ENCODE assay signal across 12 mouse cellular contexts in the genomic region with DNA sequence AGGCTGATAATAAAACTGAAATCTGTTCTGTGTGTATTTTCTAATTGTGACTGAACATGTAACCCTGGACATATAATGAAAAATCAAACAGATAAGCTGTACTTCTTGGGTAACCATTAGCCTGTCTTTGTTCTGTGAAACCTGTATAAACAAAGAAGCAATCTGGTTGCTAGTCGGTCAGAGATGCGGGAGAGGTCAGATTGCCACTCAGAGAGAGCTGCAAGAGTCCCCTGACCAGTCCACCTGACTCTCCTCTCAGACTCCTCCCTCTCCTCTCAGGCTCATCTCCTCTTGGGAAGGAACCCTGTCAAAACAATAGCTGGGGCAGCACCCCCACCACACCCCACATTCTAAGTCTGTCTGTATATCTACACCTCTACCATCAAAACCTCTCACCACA. TPM values are rescaled to one million over a fixed set of nuclear protein-coding genes. Genes with fewer than 3 reads are reported as not detected.
"Had no signal": no experiment of that assay in that cellular context is flagged by ENCODE, and none has a peak within 500 bp of the region (broad histone marks: within the 10 kb centered on the region; RNA-seq: fewer than 3 reads in every experiment).

No protein-coding gene starts in this region.

- H3K4me2 ChIP-seq: kidney, embryonic 15.5 days; limb, embryonic 15.5 days; lung, embryonic 15.5 days; midbrain, embryonic 12.5 days; neural tube, embryonic 13.5 days had no signal

- H3K36me3 ChIP-seq: kidney, embryonic 15.5 days; limb, embryonic 15.5 days; lung, embryonic 15.5 days; midbrain, embryonic 12.5 days; neural tube, embryonic 13.5 days had no signal

- H3K9ac ChIP-seq: kidney, embryonic 15.5 days; limb, embryonic 15.5 days; lung, embryonic 15.5 days; midbrain, embryonic 12.5 days; neural tube, embryonic 13.5 days had no signal

- ATAC-seq: midbrain, embryonic 16.5 days had no signal

- DNase-seq: kidney, adult 2 months; kidney, postnatal 14 days; retina, postnatal 1 day; right cerebral cortex, postnatal 14 days; thymus, postnatal 36 days had no signal

- H3K9me3 ChIP-seq: kidney, embryonic 15.5 days; limb, embryonic 15.5 days; lung, embryonic 15.5 days; midbrain, embryonic 12.5 days; neural tube, embryonic 13.5 days had no signal

- H3K27ac ChIP-seq: kidney, embryonic 15.5 days; limb, embryonic 15.5 days; lung, embryonic 15.5 days; midbrain, embryonic 12.5 days; neural tube, embryonic 13.5 days had no signal

- H3K4me3 ChIP-seq: kidney, embryonic 15.5 days; limb, embryonic 15.5 days; lung, embryonic 15.5 days; midbrain, embryonic 12.5 days; neural tube, embryonic 13.5 days had no signal

- H3K4me1 ChIP-seq: kidney, embryonic 15.5 days; lung, embryonic 15.5 days; neural tube, embryonic 13.5 days had no signal

RNA-seq across cellular contexts. Expression of gene Mreg, which starts 7.0 kb away (rescaled TPM):
- total RNA-seq: megakaryocyte-erythroid progenitor cell, adult 5-6 weeks had no signal
